Mouse (Mus musculus) kidney, adult 11 months (tissue): ENCODE data around the gene Pced1b.
A peak's percentile ranks its signal among the peaks of the same experiment; 100 is the strongest.
"Not testable (repeated sequence)": the region's sequence is repeated elsewhere in the genome, so short reads cannot be mapped to it uniquely, and the experiment has no call there.

Experiments used
- DNase-seq: peaks from one replicate; pipeline ENCODE4 v3.0.0; 2022

The Pced1b gene

DNA sequence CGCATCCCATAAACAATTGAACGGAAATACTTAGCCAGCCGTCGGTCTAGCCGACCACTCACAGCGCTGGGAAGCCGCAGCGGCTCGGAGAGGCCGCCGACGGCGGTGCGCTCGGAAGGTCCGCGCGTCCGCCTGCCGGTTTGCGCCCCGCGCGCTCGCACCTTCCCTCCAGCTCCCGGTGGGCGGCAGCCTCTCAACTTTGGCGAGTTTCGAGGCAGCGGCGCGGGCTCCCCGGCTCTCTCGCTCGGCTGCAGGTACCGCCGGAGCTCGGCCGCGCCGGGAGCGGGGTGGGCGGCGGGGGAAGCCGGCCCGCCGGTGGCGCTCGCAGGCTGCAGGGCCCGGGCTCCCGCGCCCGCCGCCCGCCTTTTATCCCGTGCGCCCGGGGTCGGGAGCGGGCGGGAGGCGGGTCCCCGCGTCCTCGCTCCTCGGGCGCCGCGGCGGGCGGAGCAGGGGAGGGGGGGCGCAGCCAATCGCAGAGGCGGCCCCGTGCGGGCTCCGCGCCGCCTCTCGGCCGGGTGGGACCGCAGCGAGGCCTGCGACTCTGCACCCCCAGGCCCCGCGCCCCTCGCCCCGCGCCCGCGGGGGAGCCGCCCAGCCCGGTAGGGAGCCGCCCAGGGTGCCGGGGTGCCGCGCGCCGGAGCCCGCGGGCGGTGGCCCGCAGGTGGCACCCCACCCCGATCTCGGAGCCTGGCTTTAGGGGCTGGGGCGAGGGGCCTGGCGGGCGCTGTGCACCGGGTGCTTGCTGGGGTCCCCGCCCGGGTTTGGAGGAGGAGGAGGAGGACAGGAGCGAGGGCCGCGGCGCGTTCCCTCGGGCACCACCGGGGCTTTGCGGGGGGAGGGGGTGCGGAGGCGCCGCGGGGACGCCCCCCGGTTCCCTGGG lies at the start of gene Pced1b, which contains the start of gene Amigo2:
TSS of gene Pced1b (plus strand) at position 197 of the 880 bp plus-strand sequence.
TSS of gene Amigo2 (minus strand) at position 377 of the 880 bp plus-strand sequence.
- peak; percentile 34 for DNase-seq

DNA sequence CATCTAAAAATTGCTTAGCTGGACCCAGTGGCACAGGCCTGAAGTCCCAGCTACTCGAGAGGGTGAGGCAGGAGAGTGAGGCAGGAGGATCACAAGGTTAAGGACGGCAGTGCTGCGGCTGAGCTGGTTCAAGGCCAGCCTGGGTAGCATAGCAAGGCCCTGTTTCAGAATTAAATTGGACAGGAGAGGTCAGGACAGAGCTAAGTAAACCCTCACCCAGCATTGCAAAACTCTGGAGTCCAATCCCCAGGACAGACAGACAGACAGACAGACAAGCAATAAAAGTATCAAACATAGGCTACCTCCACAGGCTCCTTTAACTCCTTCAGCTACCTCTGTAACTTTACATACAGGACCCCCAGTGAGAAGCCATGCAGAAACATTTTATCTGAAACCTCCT lies 42.0 kb upstream of the Pced1b start:
- no peak for DNase-seq

DNA sequence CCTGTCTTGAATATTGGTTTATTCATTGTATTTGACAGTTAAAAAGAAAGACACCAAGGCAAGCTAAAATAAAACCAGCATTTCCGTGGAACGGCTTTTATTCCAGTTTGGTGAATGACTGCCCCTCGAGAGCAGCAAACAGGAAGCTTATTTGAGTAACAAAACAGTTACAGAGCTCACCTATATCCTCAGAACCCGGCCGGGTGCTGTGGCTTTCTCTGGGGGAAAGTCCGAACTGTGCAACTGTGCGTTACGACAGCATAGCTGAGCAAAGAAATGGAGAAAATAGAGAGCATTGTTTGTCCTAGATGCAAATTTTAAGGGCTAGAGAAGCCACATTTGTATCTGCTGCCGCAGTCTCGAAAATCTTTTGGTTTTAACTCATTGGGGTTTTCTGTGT lies 41.1 kb upstream of the Pced1b start:
- DNase-seq, result no peak

- DNase-seq, result no peak
Observed at GRCm38 (mm10) chr15:97206506-97206905, 40.4 kb upstream of the Pced1b start.

GRCm38 (mm10) chr15:97209754-97210153 lies 37.2 kb upstream of the Pced1b start:
- not testable (repeated sequence) for DNase-seq

GRCm38 (mm10) chr15:97212501-97213477 lies 34.1 kb upstream of the Pced1b start:
- no peak for DNase-seq

DNA sequence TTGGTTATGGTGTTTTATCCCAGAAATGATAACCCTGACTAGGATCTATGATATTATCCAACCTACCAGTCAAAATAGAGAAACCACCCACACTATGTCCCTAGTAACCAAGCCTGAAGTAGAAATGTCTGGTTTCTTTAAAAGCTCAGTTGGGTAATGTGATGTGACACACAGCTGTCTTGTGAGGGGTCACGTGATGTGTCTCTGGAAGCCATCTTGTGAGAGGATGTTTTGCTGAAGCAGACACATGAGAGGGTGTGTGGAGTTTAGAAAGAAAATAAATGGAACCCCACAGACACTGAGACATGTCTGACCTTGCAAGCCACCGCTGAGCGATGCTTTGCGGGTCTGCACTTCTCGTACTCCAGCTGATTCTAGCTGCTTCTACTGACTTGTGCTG lies 30.1 kb upstream of the Pced1b start:
- DNase-seq, result no peak

DNA sequence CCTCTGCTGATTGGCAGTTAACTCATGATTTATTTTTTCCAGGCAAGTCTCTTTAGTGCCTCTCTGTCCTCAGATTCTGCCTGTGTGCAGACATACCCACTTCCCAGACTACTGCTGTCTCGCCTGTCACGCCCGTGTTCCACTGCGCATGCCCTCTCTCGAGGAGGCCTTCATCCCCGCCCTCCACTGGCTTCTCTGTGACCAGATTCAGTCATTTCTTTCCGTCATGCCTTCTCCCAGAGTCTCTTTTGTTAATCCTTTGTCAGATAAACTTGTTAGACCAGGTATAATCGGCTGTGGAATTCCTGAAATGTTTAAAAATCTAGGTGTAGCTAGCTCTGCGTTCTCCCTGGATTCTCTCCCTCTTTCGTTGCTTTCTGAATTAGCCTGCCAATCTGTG lies 23.5 kb upstream of the Pced1b start:
- no peak for DNase-seq

GRCm38 (mm10) chr15:97224003-97224402 lies 22.9 kb upstream of the Pced1b start:
- no peak for DNase-seq

- DNase-seq, result no peak
Observed at GRCm38 (mm10) chr15:97229494-97230077, 17.3 kb upstream of the Pced1b start.

- no peak for DNase-seq
Observed at GRCm38 (mm10) chr15:97234076-97234475, 12.8 kb upstream of the Pced1b start.

GRCm38 (mm10) chr15:97235183-97235582 lies 11.7 kb upstream of the Pced1b start:
- DNase-seq, result no peak

DNA sequence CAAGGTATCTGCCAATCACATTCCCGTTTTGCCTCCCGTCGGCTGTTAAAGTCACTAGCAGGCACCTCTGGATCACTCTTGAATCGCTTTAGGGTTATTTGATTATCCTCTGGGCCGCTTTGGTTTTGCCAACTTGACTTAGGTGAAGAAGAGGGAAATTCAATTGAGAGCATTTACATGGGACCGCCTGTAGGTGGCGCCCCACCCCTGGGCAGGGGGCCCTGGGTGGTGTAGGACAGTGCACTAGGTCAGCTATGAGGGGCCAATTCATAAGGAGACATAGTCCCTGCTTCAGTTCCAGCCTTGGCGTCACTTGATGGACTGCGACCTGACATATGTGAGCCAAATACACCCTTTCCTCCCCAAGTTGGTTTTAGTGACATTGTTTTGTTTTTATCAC lies 10.0 kb upstream of the Pced1b start:
- no peak for DNase-seq

GRCm38 (mm10) chr15:97245392-97245791 lies 1.5 kb upstream of the Pced1b start:
- DNase-seq, result no peak

DNA sequence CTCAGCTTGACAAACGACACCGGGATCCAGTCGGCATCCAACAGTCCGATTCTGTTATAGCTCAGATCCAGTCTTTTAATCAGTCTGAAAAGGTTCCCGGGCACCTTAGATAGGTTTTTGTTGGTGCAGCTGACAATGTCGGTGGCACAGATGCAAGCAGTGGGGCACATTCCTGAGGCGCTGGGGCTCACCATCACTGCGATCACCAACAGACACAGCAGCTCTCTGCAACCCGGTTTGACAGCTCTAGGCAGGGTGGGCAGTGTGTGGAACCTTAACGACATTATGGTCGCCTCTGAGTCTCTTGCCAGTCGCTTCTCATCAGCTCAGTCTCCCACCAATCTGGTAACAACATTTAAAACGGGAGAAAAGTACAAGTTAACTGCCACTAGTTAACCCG lies 651 bp upstream of the Pced1b start:
- DNase-seq, result no peak

DNA sequence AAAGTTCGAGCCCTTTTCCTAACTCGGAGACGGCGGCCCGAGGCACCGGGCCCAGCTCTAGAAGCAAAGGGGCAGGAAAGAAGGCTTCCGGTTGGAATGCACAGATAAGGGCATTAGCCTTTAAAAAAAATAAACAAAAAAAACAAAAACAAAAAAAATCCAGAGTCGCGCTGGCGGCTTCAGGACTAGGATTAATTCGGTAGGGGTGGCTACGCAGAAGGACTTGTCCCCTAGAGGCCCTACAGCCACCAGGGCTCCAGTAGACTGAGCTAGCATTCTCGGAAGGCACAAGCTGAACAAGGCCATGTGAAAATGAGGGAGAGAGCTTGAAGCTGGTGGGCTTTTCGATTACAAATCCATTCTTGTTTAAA lies 869 bp downstream of the Pced1b start:
- DNase-seq, result no peak

GRCm38 (mm10) chr15:97248296-97248695 lies 1.4 kb downstream of the Pced1b start:
- DNase-seq, result peak; percentile 44

DNA sequence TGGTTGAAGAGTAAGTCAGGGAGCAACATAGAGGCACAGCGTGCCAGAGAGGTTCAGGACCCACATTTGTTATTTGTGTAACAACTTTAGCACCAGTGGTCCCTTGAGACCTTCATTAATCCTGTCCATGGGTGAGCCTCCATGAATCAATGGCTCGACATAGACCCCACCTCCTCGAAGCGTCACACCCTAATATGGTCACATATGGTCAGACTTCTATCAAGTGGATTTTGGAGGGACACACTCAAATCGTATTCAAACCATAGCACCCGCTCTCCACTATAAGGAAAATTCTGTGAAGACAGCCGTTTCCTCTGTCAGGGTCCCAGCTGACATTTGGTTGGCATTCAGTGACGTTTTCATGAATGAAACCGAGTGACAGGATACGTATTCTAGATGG lies 2.4 kb downstream of the Pced1b start:
- DNase-seq, result no peak

DNA sequence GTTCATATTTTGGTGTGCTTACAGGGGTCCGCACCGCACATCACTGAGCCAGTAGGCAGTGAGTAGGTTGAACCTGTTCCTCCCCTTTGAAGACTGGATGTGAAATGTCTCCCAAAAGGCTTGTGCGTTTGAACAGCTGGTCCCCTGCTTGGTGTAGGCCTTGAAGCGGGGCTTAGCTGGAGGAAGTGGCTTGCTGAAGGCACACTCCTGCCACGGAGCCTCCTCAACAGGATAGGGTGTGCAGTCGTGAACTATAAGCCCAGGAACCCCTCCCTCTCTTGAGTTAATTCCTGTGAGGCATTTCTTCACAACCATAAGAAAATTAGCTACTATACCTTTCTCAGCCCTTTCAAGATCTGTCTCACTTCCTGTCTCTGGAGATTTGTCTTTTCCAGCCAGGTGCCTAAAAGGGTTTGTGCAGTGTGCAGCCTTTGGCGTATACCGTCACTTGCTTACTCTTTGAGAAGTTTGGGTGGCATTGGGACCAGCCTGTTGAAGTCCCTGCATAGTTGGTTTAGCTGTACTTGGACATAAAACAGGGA lies 5.7 kb downstream of the Pced1b start:
- no peak for DNase-seq

GRCm38 (mm10) chr15:97254375-97254774 lies 7.5 kb downstream of the Pced1b start:
- no peak for DNase-seq

DNA sequence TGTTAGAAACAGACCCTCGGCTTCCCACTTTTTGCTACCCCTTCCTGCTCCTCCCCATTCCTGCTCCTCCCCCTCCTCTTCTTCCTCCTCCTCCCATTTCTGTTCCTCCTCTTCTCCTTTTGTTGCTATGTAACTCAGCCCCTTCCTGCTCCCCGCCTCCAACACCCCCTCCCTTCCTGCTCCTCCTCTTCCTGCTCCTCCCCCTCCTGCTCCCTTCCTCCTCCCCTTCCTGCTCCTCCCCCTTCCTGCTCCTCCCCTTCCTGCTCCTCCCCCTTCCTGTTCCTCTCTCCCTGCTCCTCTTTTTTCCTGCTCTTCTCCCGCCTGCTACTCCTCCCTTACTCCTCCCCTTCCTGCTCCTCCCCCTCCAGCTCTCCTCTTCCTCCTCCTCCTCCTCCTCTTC lies 8.9 kb downstream of the Pced1b start:
- no peak for DNase-seq

DNA sequence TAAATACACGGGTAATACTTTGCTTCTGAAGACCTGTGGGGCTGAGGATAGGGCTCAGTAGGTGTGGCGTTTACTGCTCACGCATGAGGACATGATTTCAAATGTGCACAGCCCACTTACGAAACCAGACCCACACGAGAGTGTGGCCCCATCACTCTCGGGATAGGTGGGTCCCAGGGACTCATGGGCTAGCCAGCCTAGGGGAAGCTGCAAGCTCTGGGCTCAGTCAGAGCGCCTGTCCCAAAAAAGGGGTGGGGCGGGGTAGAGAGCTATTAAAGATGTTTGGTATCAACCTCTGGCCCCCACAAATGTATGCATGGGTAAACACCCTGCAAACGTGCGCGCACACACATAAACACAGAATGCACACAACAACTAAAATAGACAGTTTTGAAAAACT lies 9.5 kb downstream of the Pced1b start:
- DNase-seq, result no peak

- DNase-seq, result no peak
Observed at GRCm38 (mm10) chr15:97257206-97257775, 10.4 kb downstream of the Pced1b start.
